Mouse (Mus musculus) midbrain, embryonic 15.5 days (tissue): ENCODE results near the gene Ccdc63. TPM values are rescaled to one million over a fixed set of nuclear protein-coding genes. Genes with fewer than 3 reads are reported as not detected.
A peak's percentile ranks its signal among the peaks of the same experiment; 100 is the strongest.

Experiments
- ATAC-seq: fragments of 200-750 bp; cut with Nextera tagmentation; replicated peaks from 2 replicates; pipeline ENCODE4 v1.8.0; 2017; ENCODE audit warnings: moderate TSS enrichment
- H3K27ac ChIP-seq: fragments of 300-500 bp; sonication (generic); 2 replicates; pipeline ENCODE4 v1.5.1; 2015; ENCODE audit warnings: mild to moderate bottlenecking, inconsistent platforms
- H3K27me3 ChIP-seq: fragments of 300-500 bp; sonication (generic); replicated peaks from 2 replicates; pipeline ENCODE4 v1.6.1; 2015; ENCODE audit warnings: inconsistent platforms
- H3K36me3 ChIP-seq: fragments of 300-500 bp; sonication (generic); replicated peaks from 2 replicates; pipeline ENCODE4 v1.6.1; 2015; ENCODE audit warnings: inconsistent platforms
- H3K4me1 ChIP-seq: fragments of 300-500 bp; sonication (generic); 2 replicates; pipeline ENCODE4 v1.6.1; 2015; ENCODE audit warnings: inconsistent platforms
- H3K4me2 ChIP-seq: fragments of 300-500 bp; sonication (generic); 2 replicates; pipeline ENCODE4 v1.6.1; 2015; ENCODE audit warnings: inconsistent platforms, mild to moderate bottlenecking, moderate library complexity
- H3K4me3 ChIP-seq: fragments of 300-500 bp; sonication (generic); 2 replicates; pipeline ENCODE4 v1.5.1; 2015; ENCODE audit warnings: mild to moderate bottlenecking, inconsistent platforms
- H3K9ac ChIP-seq: fragments of 300-500 bp; sonication (generic); 2 replicates; pipeline ENCODE4 v1.6.1; 2015; ENCODE audit warnings: mild to moderate bottlenecking, inconsistent platforms
- H3K9me3 ChIP-seq: fragments of 300-500 bp; sonication (generic); 2 replicates; pipeline ENCODE4 v1.6.1; 2016; ENCODE audit warnings: inconsistent platforms
- WGBS: fragments of 180-500 bp; shearing (Covaris S2); methylation state at CpG from one replicate; pipeline ENCODE4 v1.1.7; 2015; ENCODE audit warnings: mixed read lengths; 5-methylcytosine and 5-hydroxymethylcytosine counted together
- polyA plus RNA-seq: library from polyadenylated mRNA; unstranded; fragments of >200 nt; fragmentation: Nextera tagmentation; extraction: Ambion mirVana; gene quantifications from 2 replicates; pipeline ENCODE4 v1.2.1, GENCODE M21; 2015

Gene Ccdc63
- polyA plus RNA-seq, 1 experiment from 2014 or later = not detected

DNA sequence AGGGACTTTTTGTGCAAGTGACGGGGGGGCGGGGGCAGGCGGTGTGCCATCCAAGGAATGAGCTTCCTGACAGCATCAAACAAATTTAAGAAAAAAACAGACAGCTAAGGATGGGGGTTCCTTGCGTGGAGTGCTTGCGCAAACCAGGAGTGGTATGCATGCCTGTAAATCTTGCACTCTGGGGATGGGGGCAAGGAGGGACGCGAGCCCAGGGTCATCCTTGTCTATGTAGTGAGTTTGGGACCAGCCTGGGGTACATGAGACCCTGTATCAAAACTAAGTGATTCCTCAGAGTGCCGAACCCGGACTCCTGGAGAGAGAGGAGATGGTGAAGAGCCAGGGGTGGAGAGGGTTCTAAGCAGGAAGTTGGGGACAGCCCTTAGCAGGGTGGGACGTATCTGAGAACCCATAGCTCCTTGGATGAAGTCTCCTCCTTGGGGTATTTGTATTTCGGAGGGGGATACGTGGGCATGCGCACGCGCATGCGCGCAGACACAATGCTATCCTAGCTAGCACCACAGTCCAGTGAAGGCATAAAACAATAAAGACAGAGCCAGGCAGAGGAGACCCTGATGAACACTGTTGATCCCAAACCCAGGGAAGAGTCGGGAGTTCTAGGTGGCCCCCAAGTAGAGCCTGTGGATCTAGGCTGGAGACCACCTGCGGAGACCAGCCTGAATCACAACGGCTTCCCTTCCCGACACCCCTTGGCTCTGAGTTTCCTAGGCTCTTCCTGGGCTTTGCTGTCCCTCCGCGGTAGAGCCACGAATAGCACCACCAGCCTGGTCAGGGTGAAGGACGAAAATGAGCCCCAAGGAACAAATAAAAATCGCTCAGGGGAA lies 29.3 kb downstream of the Ccdc63 start:
- H3K9ac ChIP-seq = no peak overlapping the region
- no peak for ATAC-seq
- no peak overlapping the region for H3K4me3 ChIP-seq
- H3K4me2 ChIP-seq = no peak overlapping the region
- no peaks in the 10 kb centered on the region for H3K27me3 ChIP-seq
- no peaks in the 10 kb centered on the region for H3K36me3 ChIP-seq
- WGBS = 68% methylated on average over 26 of the region's 26 CpGs
- no peak overlapping the region for H3K27ac ChIP-seq
- H3K9me3 ChIP-seq = no peaks in the 10 kb centered on the region
- H3K4me1 ChIP-seq = no peaks in the 10 kb centered on the region

GRCm38 (mm10) chr5:122110625-122111024 lies 30.0 kb downstream of the Ccdc63 start:
- H3K27ac ChIP-seq = no peak overlapping the region
- no peak for ATAC-seq
- H3K9ac ChIP-seq = no peak overlapping the region
- H3K4me3 ChIP-seq = no peak overlapping the region
- no peaks in the 10 kb centered on the region for H3K4me1 ChIP-seq
- no peaks in the 10 kb centered on the region for H3K27me3 ChIP-seq
- H3K4me2 ChIP-seq = no peak overlapping the region
- no peaks in the 10 kb centered on the region for H3K9me3 ChIP-seq
- 94% methylated on average over 13 of the region's 13 CpGs for WGBS
- H3K36me3 ChIP-seq = no peaks in the 10 kb centered on the region

GRCm38 (mm10) chr5:122109325-122110060 lies 31.1 kb downstream of the Ccdc63 start:
- Histone ChIP-seq H3K4me2 (no peak overlapping the region), H3K4me1 (no peaks in the 10 kb centered on the region), H3K36me3 (no peaks in the 10 kb centered on the region), H3K27ac (no peak overlapping the region), H3K4me3 (no peak overlapping the region), H3K27me3 (no peaks in the 10 kb centered on the region), H3K9ac (no peak overlapping the region), H3K9me3 (no peaks in the 10 kb centered on the region)
- no peak for ATAC-seq
- 63% methylated on average over 16 of the region's 16 CpGs for WGBS

DNA sequence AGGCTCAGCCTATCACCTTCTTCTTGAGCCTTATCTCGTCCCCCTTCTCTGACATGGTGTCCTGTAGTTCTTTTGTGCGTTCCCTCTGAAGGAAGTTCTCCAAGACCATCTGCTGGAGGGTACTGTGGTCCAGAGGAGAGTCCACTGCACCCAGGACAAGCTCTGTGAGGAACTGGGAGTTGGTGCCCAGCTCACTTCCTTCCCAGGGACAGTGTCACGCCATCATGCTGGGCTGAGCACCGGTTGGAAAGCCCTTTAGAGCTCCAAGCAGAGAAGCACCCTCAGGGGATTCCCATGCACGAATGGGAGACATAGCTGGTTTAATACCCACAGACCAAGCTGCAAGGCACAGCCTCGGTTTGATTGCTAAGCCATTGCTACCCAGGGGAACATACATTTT lies 32.5 kb downstream of the Ccdc63 start:
- Histone ChIP-seq H3K27me3 (no peaks in the 10 kb centered on the region), H3K9ac (no peak overlapping the region), H3K4me3 (no peak overlapping the region), H3K4me2 (no peak overlapping the region), H3K27ac (no peak overlapping the region), H3K4me1 (peaks cover 2% of the 10 kb centered on the region), H3K9me3 (no peaks in the 10 kb centered on the region), H3K36me3 (no peaks in the 10 kb centered on the region)
- no peak for ATAC-seq
- 73% methylated on average over 6 of the region's 6 CpGs for whole genome bisulfite sequencing

DNA sequence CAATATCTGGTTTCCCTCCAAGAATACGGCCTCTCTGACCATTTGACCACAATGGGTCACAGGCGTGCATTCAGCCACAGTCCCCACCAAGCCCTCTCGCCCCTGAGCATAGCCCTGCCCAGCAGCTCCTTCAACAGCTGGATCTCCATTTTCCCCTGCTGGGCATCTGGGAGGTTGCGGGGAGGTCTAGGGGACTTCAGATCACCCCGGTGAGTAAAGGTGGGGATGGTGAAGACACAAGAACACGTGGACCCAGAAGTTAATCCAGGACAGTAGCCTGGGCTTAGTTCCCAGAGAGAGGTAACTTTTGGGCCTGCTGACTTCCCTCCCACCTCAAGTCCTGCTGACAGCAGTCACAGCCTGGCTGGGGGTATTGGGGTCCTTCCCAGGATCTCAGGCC lies 34.4 kb downstream of the Ccdc63 start:
- Histone ChIP-seq H3K4me3 (no peak overlapping the region), H3K36me3 (no peaks in the 10 kb centered on the region), H3K4me1 (peaks cover 8% of the 10 kb centered on the region), H3K9ac (no peak overlapping the region), H3K27ac (no peak overlapping the region), H3K9me3 (no peaks in the 10 kb centered on the region), H3K27me3 (no peaks in the 10 kb centered on the region), H3K4me2 (no peak overlapping the region)
- WGBS = 72% methylated on average over 6 of the region's 6 CpGs
- ATAC-seq = no peak

- Histone ChIP-seq H3K36me3 (no peaks in the 10 kb centered on the region), H3K4me3 (no peak overlapping the region), H3K9ac (no peak overlapping the region), H3K9me3 (no peaks in the 10 kb centered on the region), H3K27me3 (no peaks in the 10 kb centered on the region), H3K4me2 (no peak overlapping the region), H3K27ac (no peak overlapping the region), H3K4me1 (peaks cover 8% of the 10 kb centered on the region)
- WGBS = 91% methylated on average over 9 of the region's 9 CpGs
- no peak for ATAC-seq
Measured at GRCm38 (mm10) chr5:122104981-122105380, 35.6 kb downstream of the Ccdc63 start.

GRCm38 (mm10) chr5:122104201-122104600 lies 36.4 kb downstream of the Ccdc63 start:
- Histone ChIP-seq H3K9ac (no peak overlapping the region), H3K4me1 (peaks cover 8% of the 10 kb centered on the region), H3K9me3 (no peaks in the 10 kb centered on the region), H3K4me3 (no peak overlapping the region), H3K27me3 (no peaks in the 10 kb centered on the region), H3K36me3 (no peaks in the 10 kb centered on the region), H3K27ac (no peak overlapping the region), H3K4me2 (no peak overlapping the region)
- WGBS = 30% methylated on average over 2 of the region's 2 CpGs
- ATAC-seq = no peak

DNA sequence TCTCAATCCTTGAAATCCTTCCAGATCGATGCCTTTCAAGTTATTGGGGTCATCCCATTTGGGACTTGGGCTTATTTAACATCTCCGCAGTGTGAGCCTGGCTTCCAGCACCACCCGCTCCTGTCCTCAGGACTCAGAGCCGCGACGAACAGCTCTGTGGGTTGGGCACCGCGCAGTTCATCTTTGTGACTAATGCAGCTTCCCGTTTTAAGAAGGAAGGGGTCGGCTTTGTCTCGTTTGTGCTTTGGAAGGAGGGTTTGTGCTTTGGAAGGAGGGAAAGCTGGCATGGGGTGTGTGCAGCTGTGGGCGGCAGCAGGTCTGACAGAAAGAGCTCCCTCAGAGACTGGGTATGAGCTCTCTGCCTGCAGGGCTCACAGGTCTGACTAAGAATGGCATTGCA lies 37.5 kb downstream of the Ccdc63 start:
- peaks cover 8% of the 10 kb centered on the region for H3K4me1 ChIP-seq
- H3K9ac ChIP-seq = peak overlapping the region; percentile 14; the same call in 1 of the 2 replicates
- H3K4me2 ChIP-seq = peak overlapping the region; percentile 29
- H3K27ac ChIP-seq = peak overlapping the region; percentile 35; the same call in 1 of the 2 replicates
- 30% methylated on average over 12 of the region's 12 CpGs for WGBS
- ATAC-seq = no peak
- no peaks in the 10 kb centered on the region for H3K9me3 ChIP-seq
- 0 out of 2 replicates have a peak overlapping the region, but pooled peaks have one; percentile 8 for H3K4me3 ChIP-seq
- H3K36me3 ChIP-seq = no peaks in the 10 kb centered on the region
- no peaks in the 10 kb centered on the region for H3K27me3 ChIP-seq

- no peak for ATAC-seq
- Histone ChIP-seq H3K27me3 (no peaks in the 10 kb centered on the region), H3K4me3 (0 out of 2 replicates have a peak overlapping the region, but pooled peaks have one; percentile 8), H3K36me3 (no peaks in the 10 kb centered on the region), H3K9me3 (no peaks in the 10 kb centered on the region), H3K4me1 (peaks cover 8% of the 10 kb centered on the region), H3K27ac (no peak overlapping the region), H3K9ac (peak overlapping the region; percentile 14; the same call in 1 of the 2 replicates), H3K4me2 (peak overlapping the region; percentile 29)
- 47% methylated on average over 7 of the region's 7 CpGs for WGBS
Measured at GRCm38 (mm10) chr5:122102476-122103050, 38.1 kb downstream of the Ccdc63 start.

DNA sequence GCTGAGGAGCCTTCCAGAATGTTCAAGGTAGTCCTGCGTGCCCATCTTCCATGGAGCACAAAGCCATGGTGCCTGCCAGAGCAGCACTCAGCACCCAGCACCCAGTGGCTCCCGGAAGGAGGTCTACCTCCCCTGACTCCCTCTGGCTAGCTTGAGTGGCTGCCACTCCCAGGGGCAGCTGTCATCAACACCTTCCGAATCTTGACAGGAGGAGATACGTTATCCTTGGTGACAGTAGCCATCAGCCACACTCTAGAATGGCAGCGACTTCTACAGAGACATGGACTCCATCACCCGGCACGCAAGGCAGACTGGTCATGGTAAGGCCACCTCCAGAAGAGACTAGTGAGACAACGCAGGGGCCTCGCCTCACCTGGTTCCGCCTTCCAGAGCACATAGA lies 46.2 kb downstream of the Ccdc63 start:
- Histone ChIP-seq H3K27me3 (no peaks in the 10 kb centered on the region; the same call in 1 of the 2 replicates), H3K9me3 (no peaks in the 10 kb centered on the region), H3K27ac (no peak overlapping the region), H3K4me3 (no peak overlapping the region), H3K4me2 (no peak overlapping the region), H3K9ac (no peak overlapping the region), H3K36me3 (no peaks in the 10 kb centered on the region), H3K4me1 (no peaks in the 10 kb centered on the region)
- ATAC-seq = no peak
- 91% methylated on average over 10 of the region's 10 CpGs for WGBS

DNA sequence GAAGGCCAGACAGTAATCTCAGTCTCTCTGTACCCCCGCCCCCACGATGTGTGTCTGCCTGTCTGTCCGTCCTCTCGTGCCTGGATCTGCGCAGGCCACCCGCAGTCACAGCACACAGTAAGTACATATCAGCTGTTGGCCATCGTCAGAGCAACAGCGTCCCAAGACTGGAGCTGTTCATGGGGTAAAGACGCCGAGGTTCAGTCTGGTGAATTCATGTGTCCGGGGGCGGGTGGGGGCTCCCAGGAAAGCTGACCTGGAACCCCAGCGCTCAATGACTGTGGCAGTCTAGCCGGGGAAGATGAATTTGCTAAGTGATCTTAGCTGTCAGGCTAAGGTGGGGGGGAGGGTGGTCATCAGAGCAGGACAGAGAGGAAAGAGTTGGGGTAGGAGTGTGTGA lies 46.9 kb downstream of the Ccdc63 start:
- 88% methylated on average over 14 of the region's 14 CpGs for WGBS
- H3K9me3 ChIP-seq = no peaks in the 10 kb centered on the region
- H3K4me1 ChIP-seq = no peaks in the 10 kb centered on the region
- no peak overlapping the region for H3K4me3 ChIP-seq
- no peak overlapping the region for H3K4me2 ChIP-seq
- no peak overlapping the region for H3K9ac ChIP-seq
- no peaks in the 10 kb centered on the region; the same call in 1 of the 2 replicates for H3K27me3 ChIP-seq
- ATAC-seq = no peak
- no peaks in the 10 kb centered on the region for H3K36me3 ChIP-seq
- no peak overlapping the region for H3K27ac ChIP-seq

GRCm38 (mm10) chr5:122092794-122093193 lies 47.8 kb downstream of the Ccdc63 start:
- WGBS = 69% methylated on average over 11 of the region's 11 CpGs

More at GRCm38 (mm10) chr5:122092794-122093193, 47.8 kb downstream of the Ccdc63 start:
- Histone ChIP-seq H3K27me3 (no peaks in the 10 kb centered on the region; the same call in 1 of the 2 replicates), H3K4me2 (no peak overlapping the region), H3K36me3 (no peaks in the 10 kb centered on the region), H3K9me3 (no peaks in the 10 kb centered on the region), H3K9ac (no peak overlapping the region), H3K27ac (no peak overlapping the region), H3K4me3 (no peak overlapping the region), H3K4me1 (no peaks in the 10 kb centered on the region)
- ATAC-seq = no peak
